Mouse (Mus musculus): ENCODE data around the gene Mxd1. TPM values are rescaled to one million over a fixed set of nuclear protein-coding genes. Genes with fewer than 3 reads are reported as not detected.

Mxd1 gene
- polyA plus RNA-seq (2012; rRNA removed): 29.6 and 31.4 TPM in 2 replicates

- TF ChIP-seq POLR2A (IDR thresholded peaks at IDR 0.05; ENCODE audit: control insufficient read depth, low read depth, low read length): peak; percentile 55
- TF ChIP-seq CTCF (IDR thresholded peaks at IDR 0.05; ENCODE audit: control insufficient read depth, insufficient read depth, insufficient replicate concordance, low read depth, low read length): no peak
Observed at GRCm38 (mm10) chr6:86668580-86669239, at the start of gene Mxd1. Gene Mxd1 (minus strand): TSS chr6:86669161.

GRCm38 (mm10) chr6:86708072-86708774 lies 39.3 kb upstream of the Mxd1 start:
- H3K36me3 ChIP-seq (ENCODE audit: control insufficient read depth, insufficient read depth, low read length): peaks cover 4% of the 10 kb centered on the region
- no peak overlapping the region for H3K4me3 ChIP-seq (ENCODE audit: control insufficient read depth, low read depth, low read length)
- H3K27ac ChIP-seq (ENCODE audit: control insufficient read depth, insufficient read depth, low read depth, low read length): no peak overlapping the region
- no peaks in the 10 kb centered on the region for H3K27me3 ChIP-seq (ENCODE audit: control insufficient read depth, insufficient read depth, low read length)
- H3K4me1 ChIP-seq (ENCODE audit: control insufficient read depth, insufficient read depth, low read length): no peaks in the 10 kb centered on the region
- TF ChIP-seq POLR2A (IDR thresholded peaks at IDR 0.05; ENCODE audit: control insufficient read depth, low read depth, low read length): no peak
- TF ChIP-seq CTCF (IDR thresholded peaks at IDR 0.05; ENCODE audit: control insufficient read depth, insufficient read depth, insufficient replicate concordance, low read depth, low read length): no peak

More at GRCm38 (mm10) chr6:86668580-86669239, at the start of gene Mxd1:
- Histone ChIP-seq H3K27ac (ENCODE audit: control insufficient read depth, insufficient read depth, low read depth, low read length) (peak within 1 kb of the TSS; percentile 96), H3K4me3 (ENCODE audit: control insufficient read depth, low read depth, low read length) (peak within 1 kb of the TSS; percentile 98), H3K36me3 (ENCODE audit: control insufficient read depth, insufficient read depth, low read length) (peaks cover 1% of the 10 kb centered on the region; the same call in 1 of the 2 replicates), H3K4me1 (ENCODE audit: control insufficient read depth, insufficient read depth, low read length) (peaks cover 7% of the 10 kb centered on the region), H3K27me3 (ENCODE audit: control insufficient read depth, insufficient read depth, low read length) (no peaks in the 10 kb centered on the region)

- Histone ChIP-seq H3K36me3 (ENCODE audit: control insufficient read depth, insufficient read depth, low read length) (peaks cover 9% of the 10 kb centered on the region), H3K4me3 (ENCODE audit: control insufficient read depth, low read depth, low read length) (no peak overlapping the region), H3K27me3 (ENCODE audit: control insufficient read depth, insufficient read depth, low read length) (no peaks in the 10 kb centered on the region), H3K27ac (ENCODE audit: control insufficient read depth, insufficient read depth, low read depth, low read length) (no peak overlapping the region), H3K4me1 (ENCODE audit: control insufficient read depth, insufficient read depth, low read length) (no peaks in the 10 kb centered on the region)
- TF ChIP-seq CTCF (IDR thresholded peaks at IDR 0.05; ENCODE audit: control insufficient read depth, insufficient read depth, insufficient replicate concordance, low read depth, low read length): no peak
- no peak for TF ChIP-seq POLR2A (IDR thresholded peaks at IDR 0.05; ENCODE audit: control insufficient read depth, low read depth, low read length)
Observed at GRCm38 (mm10) chr6:86702577-86702976, 33.6 kb upstream of the Mxd1 start.

GRCm38 (mm10) chr6:86697903-86698302 lies 28.9 kb upstream of the Mxd1 start:
- Histone ChIP-seq H3K4me1 (ENCODE audit: control insufficient read depth, insufficient read depth, low read length) (no peaks in the 10 kb centered on the region), H3K4me3 (ENCODE audit: control insufficient read depth, low read depth, low read length) (no peak overlapping the region), H3K27me3 (ENCODE audit: control insufficient read depth, insufficient read depth, low read length) (no peaks in the 10 kb centered on the region), H3K27ac (ENCODE audit: control insufficient read depth, insufficient read depth, low read depth, low read length) (no peak overlapping the region), H3K36me3 (ENCODE audit: control insufficient read depth, insufficient read depth, low read length) (peaks cover 12% of the 10 kb centered on the region)
- TF ChIP-seq CTCF (IDR thresholded peaks at IDR 0.05; ENCODE audit: control insufficient read depth, insufficient read depth, insufficient replicate concordance, low read depth, low read length): no peak
- TF ChIP-seq POLR2A (IDR thresholded peaks at IDR 0.05; ENCODE audit: control insufficient read depth, low read depth, low read length): no peak

- Histone ChIP-seq H3K27ac (ENCODE audit: control insufficient read depth, insufficient read depth, low read depth, low read length) (no peak overlapping the region), H3K36me3 (ENCODE audit: control insufficient read depth, insufficient read depth, low read length) (peaks cover 9% of the 10 kb centered on the region), H3K4me1 (ENCODE audit: control insufficient read depth, insufficient read depth, low read length) (no peaks in the 10 kb centered on the region), H3K4me3 (ENCODE audit: control insufficient read depth, low read depth, low read length) (no peak overlapping the region), H3K27me3 (ENCODE audit: control insufficient read depth, insufficient read depth, low read length) (no peaks in the 10 kb centered on the region)
- TF ChIP-seq POLR2A (IDR thresholded peaks at IDR 0.05; ENCODE audit: control insufficient read depth, low read depth, low read length): no peak
- TF ChIP-seq CTCF (IDR thresholded peaks at IDR 0.05; ENCODE audit: control insufficient read depth, insufficient read depth, insufficient replicate concordance, low read depth, low read length): no peak
Observed at GRCm38 (mm10) chr6:86696213-86696612, 27.3 kb upstream of the Mxd1 start.

GRCm38 (mm10) chr6:86694465-86694864 lies 25.5 kb upstream of the Mxd1 start:
- Histone ChIP-seq H3K36me3 (ENCODE audit: control insufficient read depth, insufficient read depth, low read length) (peaks cover 6% of the 10 kb centered on the region), H3K4me1 (ENCODE audit: control insufficient read depth, insufficient read depth, low read length) (no peaks in the 10 kb centered on the region), H3K27me3 (ENCODE audit: control insufficient read depth, insufficient read depth, low read length) (no peaks in the 10 kb centered on the region), H3K4me3 (ENCODE audit: control insufficient read depth, low read depth, low read length) (no peak overlapping the region), H3K27ac (ENCODE audit: control insufficient read depth, insufficient read depth, low read depth, low read length) (no peak overlapping the region)
- TF ChIP-seq POLR2A (IDR thresholded peaks at IDR 0.05; ENCODE audit: control insufficient read depth, low read depth, low read length) (no peak), CTCF (IDR thresholded peaks at IDR 0.05; ENCODE audit: control insufficient read depth, insufficient read depth, insufficient replicate concordance, low read depth, low read length) (peak; percentile 46; the same call in 1 of the 2 replicates)

- no peaks in the 10 kb centered on the region; the same call in 1 of the 2 replicates for H3K36me3 ChIP-seq (ENCODE audit: control insufficient read depth, insufficient read depth, low read length)
- no peak overlapping the region for H3K27ac ChIP-seq (ENCODE audit: control insufficient read depth, insufficient read depth, low read depth, low read length)
- H3K27me3 ChIP-seq (ENCODE audit: control insufficient read depth, insufficient read depth, low read length): no peaks in the 10 kb centered on the region
- H3K4me3 ChIP-seq (ENCODE audit: control insufficient read depth, low read depth, low read length): no peak overlapping the region
- H3K4me1 ChIP-seq (ENCODE audit: control insufficient read depth, insufficient read depth, low read length): no peaks in the 10 kb centered on the region
- no peak for TF ChIP-seq CTCF (IDR thresholded peaks at IDR 0.05; ENCODE audit: control insufficient read depth, insufficient read depth, insufficient replicate concordance, low read depth, low read length)
- no peak for TF ChIP-seq POLR2A (IDR thresholded peaks at IDR 0.05; ENCODE audit: control insufficient read depth, low read depth, low read length)
Observed at GRCm38 (mm10) chr6:86689671-86690070, 20.7 kb upstream of the Mxd1 start.

All from testis, adult 2 months (tissue).